Mouse (Mus musculus): ENCODE measurements around the gene Klhl34.

Gene Klhl34

DNA sequence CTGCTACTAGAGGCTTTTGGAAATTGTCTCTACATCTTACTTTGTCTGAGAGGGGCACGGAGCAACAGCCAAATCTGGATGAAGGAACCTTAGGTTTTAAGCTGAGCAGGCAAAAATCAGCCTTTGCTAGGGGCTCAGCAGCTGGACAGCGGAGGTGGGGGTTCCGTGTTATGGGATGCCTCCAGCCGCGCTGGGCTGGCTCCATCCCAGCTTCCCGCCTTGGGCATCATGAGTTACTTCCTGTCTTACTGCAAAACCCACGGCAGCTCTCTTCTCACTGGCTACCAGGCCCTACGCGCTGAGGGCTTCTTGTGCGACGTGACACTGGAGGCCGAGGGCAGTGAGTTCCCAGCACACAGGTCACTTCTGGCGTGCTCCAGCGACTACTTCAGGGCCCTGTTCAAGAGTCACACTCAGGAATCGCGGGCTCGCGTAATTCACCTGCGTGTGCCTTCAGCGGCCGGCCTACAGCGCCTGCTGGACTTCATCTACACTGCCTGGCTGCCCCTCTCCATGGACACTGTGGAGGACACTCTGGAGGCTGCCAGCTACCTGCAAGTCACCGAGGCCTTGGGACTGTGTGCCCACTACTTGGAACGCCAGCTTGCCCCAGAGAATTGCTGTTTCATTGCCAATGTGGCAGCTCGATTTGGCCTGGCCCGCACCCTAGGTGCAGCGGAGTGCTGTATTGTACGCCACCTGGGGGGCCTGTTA, at the start of gene Klhl34:
Gene Klhl34 (plus strand): TSS at position 229 of the 714 bp plus-strand sequence.
- no peak for DNase-seq (ENCODE audit: extremely low read depth, low read depth, low spot score)

GRCm38 (mm10) chrX:157801669-157802068, 16.6 kb upstream of the Klhl34 start:
- DNase-seq (ENCODE audit: extremely low read depth, low read depth, low spot score) = no peak

DNA sequence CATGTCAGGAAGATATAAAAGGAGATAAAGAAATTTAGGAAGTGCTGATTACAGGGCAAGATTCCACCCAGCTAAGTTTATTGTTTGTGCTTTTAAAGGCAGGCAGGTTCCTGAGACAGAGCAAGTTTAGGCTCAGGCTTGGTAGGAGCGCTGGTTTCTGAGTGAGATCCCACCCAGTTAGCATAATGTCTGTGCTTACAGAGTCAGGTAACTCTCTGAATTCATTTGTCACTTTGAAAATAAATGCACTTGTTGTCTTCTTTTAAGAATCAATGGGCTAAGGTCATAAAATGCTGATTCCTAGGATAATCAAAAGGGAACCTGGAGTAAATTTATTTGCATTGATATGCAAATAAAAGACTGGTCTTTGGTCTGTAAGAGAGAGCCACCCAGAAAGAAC, 8.5 kb upstream of the Klhl34 start:
- DNase-seq (ENCODE audit: extremely low read depth, low read depth, low spot score) = no peak

DNA sequence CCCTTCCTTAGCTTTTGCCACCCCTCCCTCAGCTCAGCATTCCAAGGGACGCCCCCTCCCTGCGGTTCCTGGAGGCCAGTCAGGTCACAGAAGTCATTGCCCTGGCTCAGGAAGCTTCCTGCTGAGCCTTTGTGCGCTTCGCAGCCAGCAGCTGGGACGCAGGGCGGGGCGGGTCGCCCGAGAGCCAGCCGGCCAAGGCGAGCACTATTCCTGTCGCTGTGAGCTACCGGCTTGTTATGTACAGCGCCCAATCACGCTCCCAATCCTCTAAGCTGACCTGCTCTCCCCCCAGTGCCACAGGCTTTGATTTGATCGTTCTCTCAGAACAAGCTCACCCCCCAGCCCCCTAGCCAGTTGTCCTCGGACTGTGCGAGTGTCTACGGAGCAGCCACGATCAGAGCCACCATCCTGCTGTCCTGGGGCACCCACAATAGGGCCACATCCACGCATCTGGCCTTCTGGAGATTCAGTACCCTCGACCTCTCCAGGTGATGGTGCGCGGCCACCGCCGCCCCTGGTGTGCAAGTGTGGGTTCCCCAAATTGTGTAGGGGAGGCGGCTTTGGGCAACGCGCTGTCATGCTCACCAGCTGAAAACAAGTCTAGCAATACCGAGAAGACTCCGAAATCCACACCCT, 546 bp upstream of the Klhl34 start:
- DNase-seq (ENCODE audit: extremely low read depth, low read depth, low spot score) = no peak

- DNase-seq (ENCODE audit: extremely low read depth, low read depth, low spot score) = no peak
Observed at GRCm38 (mm10) chrX:157818921-157819260, 656 bp downstream of the Klhl34 start.

DNA sequence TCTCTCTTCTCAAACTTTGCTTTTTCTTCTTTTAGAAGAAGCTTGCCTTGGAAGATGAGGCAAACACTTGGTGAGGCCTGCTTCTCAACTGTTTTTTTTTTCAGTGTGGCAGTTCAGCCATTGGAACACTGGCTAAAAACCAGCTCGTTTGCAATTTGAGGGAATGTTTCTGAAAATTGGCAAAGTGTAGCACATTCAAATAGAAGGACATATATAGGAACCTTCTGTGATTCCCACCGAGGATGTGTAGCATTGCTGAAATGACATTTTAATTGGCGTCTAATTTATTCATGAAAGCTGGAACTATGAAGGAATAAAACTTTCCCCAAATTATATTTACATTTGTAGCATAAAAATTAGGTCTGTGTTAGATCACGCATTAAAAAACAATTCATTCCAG, 11.7 kb downstream of the Klhl34 start:
- DNase-seq (ENCODE audit: extremely low read depth, low read depth, low spot score) = no peak
